Mouse (Mus musculus): ENCODE measurements around the gene Rapgef6.
"Not testable (repeated sequence)": the region's sequence is repeated elsewhere in the genome, so short reads cannot be mapped to it uniquely, and the experiment has no call there.

The Rapgef6 gene

DNA sequence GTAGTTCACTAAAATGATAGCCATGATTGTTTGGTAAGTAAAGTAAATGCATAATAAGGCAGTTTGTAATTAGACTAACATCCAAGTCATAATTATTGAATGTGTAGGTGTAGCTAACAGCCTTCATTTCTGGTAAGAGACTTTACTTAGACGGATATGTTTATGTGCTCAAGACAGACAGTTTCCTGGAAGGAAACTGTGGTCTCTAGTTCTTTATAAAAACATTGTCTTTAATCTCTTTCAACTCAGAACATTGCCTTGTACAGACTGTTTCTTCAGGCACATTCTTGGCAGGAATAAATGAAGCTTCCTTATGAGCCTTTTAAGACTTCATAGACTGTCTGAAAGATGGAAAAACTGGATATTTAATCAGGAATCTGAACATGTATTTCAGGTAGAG, 45.3 kb downstream of the Rapgef6 start:
- no peak for DNase-seq (ENCODE audit: low read depth, low spot score)

DNA sequence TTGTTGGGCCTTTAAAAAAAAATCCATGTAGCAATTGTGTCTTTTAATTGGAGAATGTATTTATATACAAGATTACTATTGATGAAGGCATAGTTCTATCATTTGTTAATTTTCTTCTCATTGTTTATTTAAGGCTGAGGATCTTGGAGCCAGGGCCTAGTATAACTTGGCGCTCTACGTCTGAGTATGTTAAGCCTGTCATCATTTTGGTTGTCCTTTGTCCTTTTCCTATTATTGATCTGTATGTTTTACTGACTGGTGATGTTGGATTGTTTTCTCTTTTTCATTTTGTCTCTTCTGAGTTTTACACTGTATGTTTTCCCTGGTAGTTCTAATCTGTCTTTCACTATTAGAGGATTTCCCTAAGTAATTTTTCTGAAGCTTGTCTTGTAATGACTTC, 52.1 kb downstream of the Rapgef6 start:
- no peak for DNase-seq (ENCODE audit: low read depth, low spot score)

DNA sequence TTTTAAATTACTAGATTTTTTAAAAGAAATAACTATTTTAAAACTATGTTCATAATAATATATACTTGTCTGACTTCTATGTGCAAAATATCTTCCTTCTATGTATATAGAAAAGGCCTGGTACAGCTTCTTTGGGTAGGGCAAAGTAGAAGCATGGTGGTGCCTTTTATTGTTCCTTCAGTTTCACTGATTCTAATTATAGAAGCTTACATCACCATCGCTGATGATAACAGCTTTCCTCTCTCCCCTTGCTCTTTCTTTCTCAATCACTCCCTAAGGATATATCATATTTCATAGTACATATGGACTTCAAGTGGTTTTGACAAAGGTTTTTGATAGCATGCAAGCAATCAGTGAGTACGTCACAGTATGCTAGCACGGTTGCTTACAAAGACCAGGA, 69.9 kb downstream of the Rapgef6 start:
- no peak for DNase-seq (ENCODE audit: low read depth, low spot score)

DNA sequence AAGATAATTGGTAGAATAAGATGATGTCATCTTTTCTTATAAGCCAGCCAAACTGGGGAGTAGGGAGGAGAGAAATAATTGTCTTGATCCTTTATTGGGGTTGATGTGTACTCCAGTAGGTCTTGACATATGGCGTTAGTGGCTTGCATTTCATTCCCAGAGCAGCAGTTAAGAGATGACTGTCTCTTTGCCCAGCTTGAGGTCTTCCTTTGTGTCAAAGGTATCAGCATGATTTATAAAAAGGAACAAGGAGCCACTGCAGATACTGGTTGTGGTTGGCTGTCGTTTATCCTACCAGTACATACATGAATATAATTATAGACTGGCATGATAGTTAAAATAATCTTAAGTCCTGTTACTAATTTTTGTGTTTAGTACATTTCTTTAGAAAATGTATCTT, 71.4 kb downstream of the Rapgef6 start:
- DNase-seq (ENCODE audit: low read depth, low spot score), result no peak

DNA sequence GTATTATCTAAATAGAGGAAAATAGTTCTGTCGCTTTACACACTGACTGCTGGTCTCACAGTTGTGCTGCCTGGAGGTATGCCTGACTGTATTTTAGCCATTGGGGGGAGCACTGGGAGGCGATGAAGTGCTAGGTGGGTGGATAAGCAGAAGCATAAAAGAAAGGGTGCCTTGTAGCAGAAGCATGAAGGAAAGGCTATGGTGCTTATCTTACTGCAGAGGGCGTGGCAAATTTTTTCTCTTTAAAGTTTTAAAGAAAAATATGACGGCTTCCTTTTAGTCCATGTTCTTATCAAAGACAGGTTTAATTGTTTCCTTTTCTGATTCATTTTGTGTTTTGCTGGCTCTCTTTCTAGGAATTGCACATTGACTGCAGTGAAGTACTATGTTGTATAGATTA, 72.4 kb downstream of the Rapgef6 start:
- no peak for DNase-seq (ENCODE audit: low read depth, low spot score)

DNA sequence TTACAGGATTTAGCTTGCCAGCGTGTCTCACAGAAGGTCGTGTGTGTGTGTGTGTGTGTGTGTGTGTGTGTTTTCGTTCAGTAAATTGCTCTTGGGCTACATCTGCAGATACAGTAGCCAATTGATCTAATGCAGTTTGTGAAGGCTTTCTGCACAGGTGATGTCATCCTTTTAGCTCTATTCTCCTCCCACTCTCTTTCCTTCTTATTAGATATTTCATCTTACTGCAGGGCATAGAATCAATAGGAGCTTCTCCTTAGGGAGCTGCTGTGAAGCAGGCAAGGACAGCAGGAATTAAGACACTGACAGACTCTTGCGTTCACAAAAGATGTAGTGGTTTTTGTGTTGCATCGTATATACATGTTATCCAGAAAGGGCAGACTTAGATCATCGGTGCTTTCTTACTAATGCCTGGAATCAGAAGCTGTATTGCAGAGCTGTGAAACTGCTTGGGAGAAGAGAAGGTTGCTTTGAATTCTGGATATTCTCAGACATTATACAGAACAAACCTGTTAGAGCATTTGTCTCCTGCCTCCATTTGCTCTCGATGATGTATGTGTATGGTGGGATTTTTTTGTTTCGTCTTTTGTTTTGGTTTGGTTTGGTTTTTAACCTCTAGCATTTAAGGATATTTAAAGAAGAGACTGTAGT, 73.4 kb downstream of the Rapgef6 start:
- no peak for DNase-seq (ENCODE audit: low read depth, low spot score)

DNA sequence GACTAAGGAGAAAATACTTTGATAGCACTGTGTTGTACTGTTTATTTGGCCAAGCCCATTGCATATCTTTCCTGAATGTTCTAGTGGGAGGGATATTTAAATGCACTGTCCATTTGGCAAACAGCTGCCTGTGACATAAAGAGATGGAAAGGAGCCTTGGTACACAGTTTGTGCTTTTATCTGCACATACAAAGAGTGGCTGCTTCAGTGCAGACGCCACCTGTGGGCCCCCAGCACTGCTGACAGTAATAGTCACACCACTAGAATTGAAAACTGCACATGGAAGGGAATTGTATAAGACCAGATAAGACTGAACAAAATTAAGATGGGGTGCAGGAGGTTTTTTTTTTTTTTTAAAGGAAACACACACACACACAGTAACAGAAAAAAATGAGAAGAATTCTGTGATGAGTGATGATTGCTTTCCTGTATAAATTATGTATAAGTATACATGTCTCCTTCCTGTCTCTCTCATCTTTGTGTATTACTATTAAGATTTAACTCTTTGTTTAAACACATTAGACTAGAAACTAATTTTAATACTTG, 75.3 kb downstream of the Rapgef6 start:
- DNase-seq (ENCODE audit: low read depth, low spot score), result no peak

DNA sequence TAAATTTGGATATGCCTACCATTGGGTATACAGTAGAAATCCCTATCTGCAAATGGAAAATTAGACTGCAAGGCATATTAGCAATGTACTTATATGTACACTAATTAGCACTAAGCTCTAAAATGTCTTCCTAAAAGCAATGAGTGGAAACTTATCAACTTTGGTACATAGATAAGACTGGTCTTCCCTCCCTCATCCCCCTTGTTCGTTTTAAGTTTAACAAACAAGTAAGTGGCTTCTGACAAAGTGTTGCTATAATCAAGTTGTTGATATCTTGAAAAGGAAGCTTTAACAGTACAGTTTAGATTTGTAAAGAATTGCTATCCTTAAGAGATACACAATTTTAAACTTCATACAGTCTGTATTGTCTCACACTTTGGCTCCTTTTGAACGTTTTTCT, 78.5 kb downstream of the Rapgef6 start:
- DNase-seq (ENCODE audit: low read depth, low spot score), result no peak

DNA sequence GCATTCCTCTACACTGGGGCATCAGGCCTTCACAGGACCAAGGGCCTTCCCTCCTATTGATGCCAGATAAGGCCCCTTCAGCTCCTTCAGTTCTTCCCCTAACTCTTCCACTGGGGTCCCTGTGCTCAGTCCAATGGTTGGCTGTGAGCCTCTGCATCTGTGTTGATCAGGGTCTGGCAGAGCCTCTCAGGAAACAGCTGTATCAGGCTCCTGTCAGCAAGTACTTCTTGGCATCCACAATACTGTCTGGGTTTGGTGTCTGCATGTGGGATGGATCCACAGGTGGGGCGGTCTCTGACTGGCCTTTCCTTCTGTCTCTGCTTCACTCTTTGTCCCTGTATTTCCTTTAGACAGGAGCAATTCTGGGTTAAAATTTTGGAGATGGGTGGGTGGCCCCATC, 80.1 kb downstream of the Rapgef6 start:
- DNase-seq (ENCODE audit: low read depth, low spot score), result not testable (repeated sequence)

DNA sequence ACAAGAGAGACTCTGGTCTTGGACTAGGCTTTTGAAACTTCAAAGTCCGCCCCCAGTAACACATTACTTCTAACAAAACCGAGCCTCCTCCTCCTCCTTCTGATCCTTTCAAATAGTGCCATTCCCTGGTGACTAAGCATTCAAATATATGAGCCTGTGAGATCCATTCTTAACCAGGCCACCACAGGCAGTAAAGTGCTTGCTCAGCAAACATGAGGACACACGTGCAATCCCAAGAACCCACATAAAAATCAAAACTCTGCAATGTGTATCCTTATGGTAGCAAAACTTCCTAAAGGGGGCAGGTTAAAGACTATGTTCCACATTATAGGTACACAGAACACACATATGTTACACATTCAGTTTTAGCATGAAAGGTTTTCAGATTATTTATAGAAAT, 81.8 kb downstream of the Rapgef6 start:
- DNase-seq (ENCODE audit: low read depth, low spot score), result no peak

DNA sequence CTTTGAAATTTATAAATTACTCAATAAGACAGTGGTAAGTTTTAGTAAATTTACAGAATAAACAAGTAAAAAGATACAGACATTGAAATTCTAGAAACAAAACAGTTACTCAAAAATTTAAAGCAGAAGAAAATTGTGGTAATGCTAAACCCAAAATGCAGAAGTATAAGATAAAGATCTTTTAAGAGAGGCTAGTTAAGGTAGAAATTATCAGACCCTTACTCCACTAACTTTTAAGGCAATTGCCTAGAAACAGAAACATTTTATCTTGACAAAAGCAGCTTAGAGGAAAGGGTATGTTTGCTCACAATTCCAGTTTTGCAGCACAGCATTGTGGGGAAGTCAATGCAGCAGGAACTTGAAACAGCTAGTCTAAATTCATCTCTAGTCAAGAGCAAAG, 91.0 kb downstream of the Rapgef6 start:
- no peak for DNase-seq (ENCODE audit: low read depth, low spot score)

DNA sequence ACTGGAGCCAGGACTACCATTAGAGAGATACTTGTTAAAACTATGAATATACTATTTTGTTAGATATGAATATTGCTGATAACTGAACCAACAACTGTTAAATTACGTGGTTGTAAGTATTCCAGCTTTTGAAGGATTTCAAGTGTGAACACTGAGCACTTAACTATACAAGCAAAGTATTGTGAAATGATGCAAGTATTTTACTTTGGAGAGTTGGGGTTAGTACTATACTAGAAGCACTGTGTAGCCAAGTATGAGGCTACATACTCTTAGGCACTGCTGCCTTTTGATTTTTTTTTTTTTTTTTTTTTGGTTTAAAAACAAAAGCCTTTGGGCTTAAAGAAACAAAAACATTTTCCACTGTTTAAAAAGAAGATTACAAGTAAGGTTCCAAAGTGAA, 91.9 kb downstream of the Rapgef6 start:
- no peak for DNase-seq (ENCODE audit: low read depth, low spot score)

DNA sequence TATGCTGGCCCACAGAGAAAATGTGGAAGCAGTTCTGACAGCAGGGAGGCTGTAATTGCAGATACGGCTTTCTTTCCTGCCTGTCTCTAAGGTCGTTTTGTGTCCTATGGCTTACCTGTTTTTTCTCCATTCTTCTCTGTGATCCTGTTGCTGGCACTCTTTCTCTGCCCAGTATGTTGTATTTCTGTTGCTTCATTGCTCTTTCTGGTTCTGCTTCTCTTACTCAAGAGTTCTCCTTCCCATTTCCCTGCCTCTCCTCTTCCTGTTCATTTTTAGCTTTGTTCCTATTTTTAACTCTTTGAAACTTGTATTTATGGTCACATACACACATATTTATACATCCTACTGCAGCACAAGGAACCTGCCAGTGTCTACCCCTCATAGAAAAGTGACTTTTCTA, 96.2 kb downstream of the Rapgef6 start:
- no peak for DNase-seq (ENCODE audit: low read depth, low spot score)

DNA sequence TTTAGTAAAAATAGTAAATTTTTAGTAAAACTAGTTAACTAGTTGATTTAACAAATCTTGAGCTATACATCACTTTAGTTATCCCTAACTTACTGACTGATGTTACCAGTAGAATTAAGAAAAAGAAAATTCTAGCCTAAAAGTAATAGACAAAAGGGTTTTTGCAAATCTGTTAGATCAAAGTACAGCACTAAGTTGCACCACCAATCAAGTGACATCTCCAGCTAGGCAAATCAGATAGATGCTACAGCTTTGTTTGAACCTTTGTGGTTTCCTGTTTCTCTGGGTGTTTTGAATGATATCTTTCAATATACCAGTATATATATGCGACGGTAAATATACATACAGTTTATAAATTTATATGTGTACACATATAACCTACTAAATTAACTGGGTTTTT, 99.1 kb downstream of the Rapgef6 start:
- DNase-seq (ENCODE audit: low read depth, low spot score), result no peak

DNA sequence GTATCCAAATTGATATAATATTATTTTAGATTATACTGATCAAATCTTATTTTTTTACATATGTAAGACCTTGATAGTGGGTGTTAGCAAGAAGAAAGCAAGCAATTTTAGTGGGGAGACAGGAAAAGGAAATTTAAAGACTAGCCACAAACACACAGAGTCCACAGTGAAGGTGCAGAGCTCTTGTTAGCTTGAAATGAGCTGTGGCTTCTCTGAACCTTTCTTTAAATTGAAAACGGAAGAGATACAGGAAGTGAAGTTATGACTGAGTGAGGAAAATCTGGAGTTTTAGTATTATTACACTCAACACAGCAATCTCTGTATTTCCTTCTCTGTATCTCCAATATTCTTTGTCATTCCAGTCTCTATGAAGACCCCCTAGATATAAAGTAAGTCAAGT, 104.3 kb downstream of the Rapgef6 start:
- no peak for DNase-seq (ENCODE audit: low read depth, low spot score)

DNA sequence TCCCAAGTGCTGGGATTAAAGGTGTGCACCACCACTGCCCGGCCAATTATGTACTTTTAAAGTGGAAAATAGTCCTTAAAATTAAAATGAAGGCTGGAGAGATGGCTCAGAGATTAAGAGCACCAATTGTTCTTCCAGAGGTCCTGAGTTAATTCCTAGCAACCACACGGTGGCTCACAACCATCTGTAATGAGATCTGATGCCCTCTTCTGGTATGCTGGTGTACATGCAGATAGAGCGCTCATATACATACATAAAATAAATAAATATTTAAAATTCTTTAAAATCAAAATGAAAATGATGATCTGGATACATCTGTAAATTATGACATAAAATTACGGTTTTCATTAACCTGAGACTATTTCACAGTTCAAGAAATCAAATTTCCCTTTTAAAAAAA, 123.8 kb downstream of the Rapgef6 start:
- DNase-seq (ENCODE audit: low read depth, low spot score), result no peak

DNA sequence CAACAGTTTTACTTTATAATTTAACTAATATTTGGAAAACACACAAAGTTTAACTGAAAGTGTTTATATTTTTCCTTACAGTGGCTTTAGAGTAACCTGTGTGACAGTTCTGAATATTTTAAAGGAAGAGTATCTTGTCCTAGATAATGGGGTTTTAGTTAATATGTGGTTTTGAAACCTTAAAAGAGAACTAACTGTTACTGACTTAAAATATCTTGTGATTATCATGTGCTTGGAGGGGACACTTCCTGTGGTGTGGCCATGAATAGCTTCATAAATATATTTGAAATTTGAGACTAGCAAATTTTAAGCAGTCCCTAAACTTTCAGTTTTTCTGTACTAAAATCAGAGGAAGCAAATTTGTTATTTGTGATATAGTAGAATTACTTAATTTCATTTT, 125.9 kb downstream of the Rapgef6 start:
- DNase-seq (ENCODE audit: low read depth, low spot score), result no peak

DNA sequence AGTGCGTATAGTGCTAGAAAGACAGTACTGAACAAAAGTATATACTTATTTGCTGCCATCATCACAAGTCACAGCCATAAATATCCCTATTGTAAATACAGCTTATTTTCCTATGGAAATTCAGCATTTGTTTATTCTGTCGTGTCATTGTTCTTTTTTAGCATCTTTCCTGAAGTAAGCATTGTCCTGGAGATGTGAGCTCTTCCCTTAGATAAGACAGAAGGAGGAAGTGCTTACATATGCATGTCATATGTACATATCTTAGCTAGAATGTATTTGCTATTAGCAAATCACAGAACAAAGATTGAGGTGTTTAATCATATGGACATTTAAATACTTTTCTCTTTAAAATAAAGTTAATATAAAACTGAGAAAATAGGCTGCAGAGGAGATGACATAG, 132.8 kb downstream of the Rapgef6 start:
- DNase-seq (ENCODE audit: low read depth, low spot score), result no peak

DNA sequence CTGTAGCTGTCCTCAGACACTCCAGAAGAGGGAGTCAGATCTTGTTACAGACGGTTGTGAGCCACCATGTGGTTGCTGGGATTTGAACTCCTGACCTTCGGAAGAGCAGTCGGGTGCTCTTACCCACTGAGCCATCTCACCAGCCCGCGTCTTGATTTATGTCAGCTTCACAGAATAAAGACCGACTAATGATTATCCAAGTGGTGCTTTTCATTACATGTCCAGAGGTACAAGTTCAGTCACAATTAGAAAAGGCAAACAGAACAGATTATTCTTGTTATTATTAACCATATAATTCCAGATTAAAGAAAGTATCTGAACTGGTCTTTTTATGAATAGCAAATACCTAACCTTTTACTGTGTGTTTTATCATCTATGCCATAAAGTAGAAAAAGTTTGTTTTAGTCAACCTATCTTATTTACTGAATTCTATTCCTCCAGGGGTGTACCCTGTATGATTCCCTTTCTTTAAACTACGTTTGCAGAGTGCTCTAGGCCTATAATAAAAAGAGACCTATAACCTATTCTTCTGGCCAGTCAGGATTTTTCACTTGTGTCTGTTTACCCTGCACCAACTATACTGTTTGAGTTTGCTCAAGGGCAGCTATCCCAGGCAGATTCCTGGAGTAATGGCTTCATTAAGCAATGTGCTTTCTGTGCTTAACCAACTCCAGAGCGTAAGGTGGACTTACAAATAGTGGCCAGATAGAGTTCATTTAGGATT, 151.1 kb downstream of the Rapgef6 start:
- DNase-seq (ENCODE audit: low read depth, low spot score), result no peak

DNA sequence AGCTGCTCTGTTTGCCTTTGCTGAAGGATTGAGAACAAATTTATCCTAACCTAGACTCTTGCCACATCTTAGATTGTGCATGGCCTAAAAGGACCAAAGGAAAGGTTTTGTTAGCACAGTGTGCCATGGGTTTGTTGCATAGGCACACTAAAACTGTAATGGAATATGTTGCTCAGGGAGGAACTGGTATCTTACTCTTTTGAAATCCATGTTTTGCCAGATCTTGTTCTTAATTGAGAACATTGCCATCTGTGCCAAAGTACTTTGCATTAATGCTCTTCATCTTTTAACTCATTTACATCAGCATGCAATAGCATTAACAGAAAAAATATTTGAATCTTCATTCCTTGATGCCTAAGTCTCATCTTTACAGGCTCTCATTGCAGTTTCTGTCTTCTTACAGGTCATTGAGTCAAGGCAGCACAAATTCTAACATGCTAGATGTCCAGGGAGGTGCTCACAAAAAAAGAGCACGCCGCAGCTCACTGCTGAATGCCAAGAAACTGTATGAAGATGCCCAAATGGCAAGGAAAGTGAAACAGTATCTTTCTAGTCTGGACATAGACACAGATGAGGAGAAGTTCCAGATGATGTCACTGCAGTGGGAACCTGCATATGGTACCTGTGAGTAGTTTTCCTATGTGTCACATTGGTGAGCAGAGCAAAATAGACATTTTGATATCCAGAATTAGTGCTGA, 153.3 kb downstream of the Rapgef6 start:
- DNase-seq (ENCODE audit: low read depth, low spot score), result no peak

DNA sequence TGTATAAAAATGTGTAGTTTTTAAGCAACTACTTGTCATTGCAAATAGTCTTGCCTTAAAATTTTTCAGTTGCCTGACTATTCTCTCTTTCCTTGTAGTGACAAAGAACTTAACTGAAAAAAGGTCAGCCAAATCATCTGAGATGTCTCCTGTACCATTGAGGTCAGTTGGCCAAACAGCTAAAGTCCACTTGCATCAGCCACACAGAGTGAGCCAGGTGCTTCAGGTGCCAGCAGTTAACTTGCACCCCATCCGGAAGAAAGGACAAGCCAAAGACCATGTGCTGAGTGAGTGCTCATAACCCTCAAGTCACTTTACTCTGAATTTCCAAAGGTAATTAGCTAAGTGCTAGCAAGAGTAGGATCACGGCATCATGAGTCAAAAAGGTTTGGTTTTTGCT, 156.5 kb downstream of the Rapgef6 start:
- DNase-seq (ENCODE audit: low read depth, low spot score), result no peak

DNA sequence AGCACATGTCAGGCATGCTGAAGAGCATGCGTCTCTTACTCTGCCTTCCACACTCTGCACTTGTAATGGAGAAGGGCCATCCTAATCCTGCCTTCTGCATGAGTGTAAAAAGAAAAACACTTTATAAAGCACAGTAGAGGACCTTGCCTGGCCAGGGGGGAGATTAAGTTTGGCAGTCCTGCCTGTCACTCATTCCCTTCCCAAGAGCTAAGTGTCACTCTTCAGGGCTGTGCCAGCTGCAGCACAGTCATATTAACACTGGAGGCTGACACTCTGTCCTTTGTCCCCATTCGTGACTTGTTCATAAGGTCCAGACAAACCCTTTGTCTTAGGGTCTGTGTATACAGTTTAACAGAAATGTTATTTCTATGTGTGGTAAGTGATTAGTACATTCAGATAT, 162.2 kb downstream of the Rapgef6 start:
- no peak for DNase-seq (ENCODE audit: low read depth, low spot score)

DNA sequence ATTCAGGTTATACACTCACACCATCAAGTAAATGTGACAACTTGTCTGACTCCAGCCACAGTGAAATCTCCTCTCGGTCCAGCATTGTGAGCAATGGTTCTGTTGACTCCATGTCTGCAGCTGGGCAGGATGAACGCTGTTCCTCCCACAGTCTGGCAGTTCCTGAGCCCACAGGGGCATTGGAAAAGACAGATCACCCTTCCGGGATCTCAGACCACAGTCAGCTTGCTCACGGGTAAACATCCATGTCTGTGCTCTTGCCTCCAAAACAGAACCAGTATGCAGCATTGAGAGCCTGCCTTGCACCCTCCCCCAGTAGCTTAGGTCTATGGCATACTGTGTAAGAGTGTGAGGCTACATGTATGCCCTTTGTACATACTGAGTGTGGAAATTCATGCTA, 167.5 kb downstream of the Rapgef6 start:
- DNase-seq (ENCODE audit: low read depth, low spot score), result no peak

Measured in forelimb bud, embryonic 11.5 days (tissue).